Mouse (Mus musculus) stomach, embryonic 16.5 days (tissue): ENCODE results near the gene Cideb. TPM values are rescaled to one million over a fixed set of nuclear protein-coding genes. Genes with fewer than 3 reads are reported as not detected.

ENCODE experiments used
- ATAC-seq: fragments of 200-750 bp; cut with Nextera tagmentation; 2 replicates; pipeline ENCODE4 v1.8.0; 2017; ENCODE audit warnings: moderate number of reproducible peaks, moderate TSS enrichment; ENCODE audit not compliant: insufficient read depth, low FRiP score
- H3K27ac ChIP-seq: fragments of 300-500 bp; sonication (generic); 2 replicates; pipeline ENCODE4 v1.5.1; 2014; ENCODE audit warnings: low read length
- H3K27me3 ChIP-seq: fragments of 300-500 bp; sonication (generic); 2 replicates; pipeline ENCODE4 v1.6.1; 2014; ENCODE audit warnings: low read length, control low read depth, mixed read lengths; ENCODE audit not compliant: control insufficient read depth, insufficient read depth
- H3K36me3 ChIP-seq: fragments of 300-500 bp; sonication (generic); 2 replicates; pipeline ENCODE4 v1.6.1; 2014; ENCODE audit warnings: low read length; ENCODE audit not compliant: control insufficient read depth, insufficient read depth
- H3K4me1 ChIP-seq: fragments of 300-500 bp; sonication (generic); 2 replicates; pipeline ENCODE4 v1.6.1; 2014; ENCODE audit warnings: low read length, control low read depth, mixed read lengths; ENCODE audit not compliant: control insufficient read depth, insufficient read depth
- H3K4me2 ChIP-seq: fragments of 300-500 bp; sonication (generic); 2 replicates; pipeline ENCODE4 v1.6.1; 2014; ENCODE audit warnings: low read depth, low read length, mixed read lengths
- H3K4me3 ChIP-seq: fragments of 300-500 bp; sonication (generic); replicated peaks from 2 replicates; pipeline ENCODE4 v1.5.1; 2014; ENCODE audit warnings: mild to moderate bottlenecking, low read length
- H3K9ac ChIP-seq: fragments of 300-500 bp; sonication (generic); 2 replicates; pipeline ENCODE4 v1.6.1; 2014; ENCODE audit warnings: low read length
- H3K9me3 ChIP-seq: fragments of 300-500 bp; sonication (generic); replicated peaks from 2 replicates; pipeline ENCODE4 v1.6.1; 2016; ENCODE audit warnings: low read length, control low read depth; ENCODE audit not compliant: control insufficient read depth
- WGBS: fragments of 180-500 bp; shearing (Covaris S2); extraction: QIAGEN DNeasy Blood & Tissue Kit; methylation state at CpG from one replicate; pipeline ENCODE4 v1.1.7; 2014; 5-methylcytosine and 5-hydroxymethylcytosine counted together
- polyA plus RNA-seq: library from polyadenylated mRNA; unstranded; fragments of >200 nt; fragmentation: Nextera tagmentation; extraction: Ambion mirVana; gene quantifications from 2 replicates; pipeline ENCODE4 v1.2.1, GENCODE M21; 2015

Gene Cideb
- 14.8 and 15.1 TPM in 2 replicates for polyA plus RNA-seq

- Histone ChIP-seq H3K27ac (peak within 1 kb of the TSS; percentile 76), H3K9me3 (no peaks in the 10 kb centered on the region), H3K36me3 (peaks cover 12% of the 10 kb centered on the region; the same call in 1 of the 2 replicates), H3K4me1 (peaks cover 17% of the 10 kb centered on the region), H3K4me3 (peak within 1 kb of the TSS; percentile 17), H3K9ac (peak within 1 kb of the TSS; percentile 40; the same call in 1 of the 2 replicates), H3K27me3 (peaks cover 13% of the 10 kb centered on the region; the same call in 1 of the 2 replicates), H3K4me2 (peak within 1 kb of the TSS; percentile 44)
- 12% methylated on average over 8 of the region's 8 CpGs for WGBS
- ATAC-seq = peak; percentile 63; the same call in 1 of the 2 replicates
Observed at GRCm38 (mm10) chr14:55758363-55758784, at the start of gene Cideb. Gene Cideb (minus strand): TSS chr14:55758458.

- peak; percentile 93 for ATAC-seq
- no peaks in the 10 kb centered on the region for H3K36me3 ChIP-seq
- H3K27ac ChIP-seq = peak overlapping the region; percentile 81
- H3K27me3 ChIP-seq = no peaks in the 10 kb centered on the region
- no peaks in the 10 kb centered on the region for H3K4me1 ChIP-seq
- no peaks in the 10 kb centered on the region for H3K9me3 ChIP-seq
- no peak overlapping the region for H3K9ac ChIP-seq
- H3K4me3 ChIP-seq = no peak overlapping the region
- no peak overlapping the region for H3K4me2 ChIP-seq
- WGBS = 67% methylated on average over 15 of the region's 15 CpGs
Observed at GRCm38 (mm10) chr14:55795380-55796163, 37.3 kb upstream of the Cideb start.

- Histone ChIP-seq H3K27ac (no peak overlapping the region), H3K4me1 (no peaks in the 10 kb centered on the region), H3K9ac (no peak overlapping the region), H3K4me2 (no peak overlapping the region), H3K27me3 (no peaks in the 10 kb centered on the region), H3K9me3 (no peaks in the 10 kb centered on the region), H3K4me3 (no peak overlapping the region), H3K36me3 (no peaks in the 10 kb centered on the region)
- no peak for ATAC-seq
- 55% methylated on average over 2 of the region's 2 CpGs for WGBS
Observed at GRCm38 (mm10) chr14:55793946-55794345, 35.7 kb upstream of the Cideb start.

GRCm38 (mm10) chr14:55793461-55793860 lies 35.2 kb upstream of the Cideb start:
- no peaks in the 10 kb centered on the region for H3K27me3 ChIP-seq
- H3K36me3 ChIP-seq = no peaks in the 10 kb centered on the region
- ATAC-seq = no peak
- no peak overlapping the region for H3K4me3 ChIP-seq
- peaks cover 2% of the 10 kb centered on the region; the same call in 1 of the 2 replicates for H3K4me1 ChIP-seq
- no peak overlapping the region for H3K9ac ChIP-seq
- no peak overlapping the region for H3K27ac ChIP-seq
- H3K4me2 ChIP-seq = no peak overlapping the region
- 50% methylated on average over 2 of the region's 2 CpGs for WGBS
- H3K9me3 ChIP-seq = no peaks in the 10 kb centered on the region

GRCm38 (mm10) chr14:55788256-55789050 lies 30.2 kb upstream of the Cideb start, which contains the start of gene Ripk3:
Gene Ripk3 (minus strand): TSS chr14:55788865.
- Histone ChIP-seq H3K4me3 (peak within 1 kb of the TSS; percentile 51), H3K9me3 (no peaks in the 10 kb centered on the region), H3K4me2 (peak within 1 kb of the TSS; percentile 72), H3K36me3 (no peaks in the 10 kb centered on the region), H3K27me3 (0 out of 2 replicates have a peak, but pooled peaks cover 8% of the 10 kb centered on the region), H3K27ac (no peak within 1 kb of the TSS), H3K4me1 (peaks cover 13% of the 10 kb centered on the region; the same call in 1 of the 2 replicates), H3K9ac (peak within 1 kb of the TSS; percentile 71)
- 4% methylated on average over 40 of the region's 40 CpGs for WGBS
- no peak for ATAC-seq

- H3K9ac ChIP-seq = peak overlapping the region; percentile 71; the same call in 1 of the 2 replicates
- H3K4me1 ChIP-seq = peaks cover 17% of the 10 kb centered on the region; the same call in 1 of the 2 replicates
- WGBS = 42% methylated on average over 11 of the region's 11 CpGs
Observed at GRCm38 (mm10) chr14:55787731-55788130, 29.5 kb upstream of the Cideb start.

GRCm38 (mm10) chr14:55785195-55785594 lies 26.9 kb upstream of the Cideb start:
- Histone ChIP-seq H3K9me3 (no peaks in the 10 kb centered on the region), H3K27me3 (0 out of 2 replicates have a peak, but pooled peaks cover 8% of the 10 kb centered on the region), H3K9ac (no peak overlapping the region), H3K27ac (no peak overlapping the region), H3K4me3 (no peak overlapping the region), H3K4me1 (peaks cover 29% of the 10 kb centered on the region; the same call in 1 of the 2 replicates), H3K36me3 (no peaks in the 10 kb centered on the region), H3K4me2 (no peak overlapping the region)
- no peak for ATAC-seq
- 42% methylated on average over 6 of the region's 6 CpGs for WGBS

More at GRCm38 (mm10) chr14:55787731-55788130, 29.5 kb upstream of the Cideb start:
- peak overlapping the region; percentile 72 for H3K4me2 ChIP-seq
- H3K27ac ChIP-seq = no peak overlapping the region
- no peaks in the 10 kb centered on the region for H3K9me3 ChIP-seq
- ATAC-seq = no peak
- H3K36me3 ChIP-seq = no peaks in the 10 kb centered on the region
- 0 out of 2 replicates have a peak, but pooled peaks cover 8% of the 10 kb centered on the region for H3K27me3 ChIP-seq
- peak overlapping the region; percentile 51 for H3K4me3 ChIP-seq

GRCm38 (mm10) chr14:55783958-55784235 lies 25.6 kb upstream of the Cideb start, which contains the start of gene Adcy4:
Gene Adcy4 (minus strand): TSS chr14:55784095.
- peak within 1 kb of the TSS; percentile 49 for H3K4me3 ChIP-seq
- H3K9ac ChIP-seq = peak within 1 kb of the TSS; percentile 69
- H3K27me3 ChIP-seq = 0 out of 2 replicates have a peak, but pooled peaks cover 8% of the 10 kb centered on the region
- H3K27ac ChIP-seq = peak within 1 kb of the TSS; percentile 67
- no peaks in the 10 kb centered on the region for H3K9me3 ChIP-seq
- peaks cover 29% of the 10 kb centered on the region; the same call in 1 of the 2 replicates for H3K4me1 ChIP-seq
- H3K36me3 ChIP-seq = no peaks in the 10 kb centered on the region
- no peak for ATAC-seq
- H3K4me2 ChIP-seq = peak within 1 kb of the TSS; percentile 68
- WGBS = 15% methylated on average over 13 of the region's 13 CpGs
